Mouse (Mus musculus) kidney, adult 11 months (tissue): ENCODE results near the gene Dennd2a.

Experiments used
- DNase-seq: peaks from one replicate; pipeline ENCODE4 v3.0.0; 2022

Dennd2a gene

GRCm38 (mm10) chr6:39503476-39503875, 54.2 kb downstream of the Dennd2a start:
- no peak for DNase-seq

DNA sequence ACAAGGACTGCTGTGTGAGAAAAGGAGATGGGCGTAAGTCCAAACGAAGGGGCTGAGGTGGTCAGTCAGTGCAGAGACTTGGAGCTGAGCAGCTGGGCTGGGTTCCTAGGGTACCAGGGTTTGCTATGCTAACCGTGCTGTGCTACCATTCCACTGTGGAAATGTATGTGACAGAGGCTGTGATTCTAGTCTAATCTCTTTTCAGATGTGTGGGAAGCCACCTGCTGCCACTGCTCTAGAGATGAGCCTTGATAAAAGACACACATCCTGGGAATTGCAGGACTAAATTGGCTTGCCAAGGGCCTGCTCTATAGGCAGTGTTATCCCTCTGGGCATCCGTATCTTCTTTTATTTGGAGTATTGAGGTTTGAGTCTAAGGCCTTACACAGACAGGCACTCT, 60.5 kb downstream of the Dennd2a start:
- no peak for DNase-seq

DNA sequence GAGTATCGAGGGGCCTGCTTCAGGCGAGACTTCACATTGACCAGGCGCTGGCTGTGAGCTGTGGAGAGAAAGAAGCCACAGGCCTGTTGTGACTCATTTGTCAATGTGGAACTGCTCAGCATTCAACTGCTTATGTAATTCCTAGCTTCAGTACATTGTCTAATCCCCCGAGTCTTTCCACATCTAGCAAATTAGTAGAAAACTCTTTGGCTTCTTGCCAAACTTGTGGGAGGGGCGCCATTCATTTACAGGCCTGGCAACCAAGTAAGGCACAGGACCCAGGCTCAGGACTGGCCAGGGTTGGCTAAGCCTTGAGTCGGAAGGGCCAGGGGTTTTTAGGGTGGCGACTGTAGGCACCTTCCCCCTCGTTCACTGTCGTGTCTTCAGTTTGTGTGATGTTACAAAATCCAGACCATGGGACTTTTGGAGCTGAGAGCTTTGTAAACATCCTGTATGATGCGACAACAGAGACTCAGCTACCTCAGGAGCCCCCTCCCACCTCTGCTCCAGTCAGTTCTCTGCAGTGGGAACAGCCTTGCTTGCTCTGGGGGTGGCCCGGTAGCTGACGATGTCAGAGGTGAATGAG, 64.4 kb downstream of the Dennd2a start:
- no peak for DNase-seq

- no peak for DNase-seq
Measured at GRCm38 (mm10) chr6:39492161-39492560, 65.5 kb downstream of the Dennd2a start.

- no peak for DNase-seq
Measured at GRCm38 (mm10) chr6:39491203-39491602, 66.5 kb downstream of the Dennd2a start.

DNA sequence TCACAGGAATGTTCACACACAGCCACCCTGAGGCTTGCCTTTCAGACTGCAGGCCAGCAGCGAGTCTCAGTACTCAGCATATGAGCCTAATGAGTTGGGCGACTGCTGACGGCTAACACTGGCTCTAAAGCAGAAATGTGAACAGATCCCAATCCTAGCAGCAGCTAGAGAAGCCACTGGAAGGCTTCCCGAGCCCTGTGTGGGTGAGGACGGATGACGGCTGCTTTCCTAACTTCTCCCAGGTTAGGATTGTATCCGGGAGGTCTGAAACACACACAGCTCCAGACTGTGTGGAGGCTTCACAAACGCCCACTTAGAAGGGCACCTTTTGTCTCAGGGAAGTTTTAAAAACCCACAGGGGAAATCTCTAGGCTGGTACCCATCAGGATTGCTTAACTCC, 69.4 kb downstream of the Dennd2a start:
- DNase-seq: no peak

- no peak for DNase-seq
Measured at GRCm38 (mm10) chr6:39483656-39484055, 74.0 kb downstream of the Dennd2a start.

DNA sequence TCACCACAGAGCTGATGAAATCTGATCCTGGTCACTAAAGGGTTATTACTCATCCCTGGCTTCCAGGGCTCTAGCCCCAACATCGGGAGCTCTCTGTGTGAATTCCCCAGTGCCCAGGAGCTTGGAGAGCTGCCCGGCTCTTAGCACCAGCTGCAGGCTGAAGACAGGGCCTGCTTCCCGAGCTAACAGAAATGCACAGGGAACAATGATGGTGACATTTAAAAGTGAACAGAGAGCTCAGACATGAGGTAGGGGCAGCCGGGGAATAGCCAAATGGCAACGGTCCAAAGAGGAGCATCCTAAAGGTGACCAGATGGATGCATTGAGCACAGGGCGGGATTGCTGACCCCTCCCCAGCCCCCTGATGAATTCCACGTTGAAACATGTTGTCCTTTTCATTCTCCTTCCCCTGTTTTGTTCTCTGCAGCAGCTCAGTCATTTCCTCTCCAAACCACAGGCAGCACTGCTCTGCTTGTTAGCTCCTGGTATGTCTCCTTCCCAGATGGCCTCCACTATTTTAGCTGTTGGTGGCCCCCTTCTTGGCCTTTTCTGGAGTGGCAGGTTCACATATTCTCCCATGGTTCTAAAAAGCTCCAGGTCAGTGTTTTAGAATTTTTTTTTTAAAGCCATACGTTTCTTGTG, 79.0 kb downstream of the Dennd2a start:
- DNase-seq: no peak

GRCm38 (mm10) chr6:39476617-39477016, 81.0 kb downstream of the Dennd2a start:
- DNase-seq: no peak

GRCm38 (mm10) chr6:39474424-39474823, 83.2 kb downstream of the Dennd2a start:
- DNase-seq: no peak

- no peak for DNase-seq
Measured at GRCm38 (mm10) chr6:39472837-39473236, 84.8 kb downstream of the Dennd2a start.

DNA sequence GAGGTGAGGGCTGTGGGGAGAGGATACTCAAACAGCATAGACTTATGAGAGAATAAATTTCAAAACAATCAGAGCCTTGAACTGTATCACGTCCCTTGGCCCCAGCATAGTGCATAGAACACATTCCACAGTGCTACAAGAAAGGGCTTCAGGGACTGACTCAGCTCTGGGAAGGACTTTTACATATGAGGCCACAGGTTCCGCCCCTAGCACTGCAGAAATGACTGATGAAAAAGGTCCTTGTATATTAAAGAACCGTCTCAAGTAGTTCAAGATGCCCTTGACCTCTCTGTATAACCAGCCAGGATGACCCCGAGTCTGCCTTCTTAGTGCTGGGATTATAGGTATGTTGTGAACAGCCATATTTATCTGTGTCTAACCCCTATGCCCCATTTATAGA, 85.4 kb downstream of the Dennd2a start:
- no peak for DNase-seq

DNA sequence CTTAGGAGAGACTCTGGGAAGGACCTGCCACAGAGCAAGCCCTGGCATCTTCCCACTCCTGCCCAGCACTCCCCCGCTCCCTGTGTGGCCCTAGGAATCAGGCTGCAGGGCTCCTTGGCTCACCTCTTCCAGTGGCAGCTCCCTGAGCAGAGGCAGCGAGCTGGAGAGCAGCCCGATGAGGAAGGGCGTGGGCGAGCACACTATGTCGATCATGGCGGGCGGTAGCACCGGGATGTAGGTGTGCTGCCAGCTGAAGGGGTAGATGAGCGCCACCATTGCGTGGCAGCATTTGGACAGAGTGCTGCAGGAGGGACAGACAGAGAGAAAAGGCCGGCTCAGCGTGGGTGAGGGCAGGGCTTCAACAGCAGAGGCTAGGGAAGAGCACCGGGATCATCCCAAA, 87.6 kb downstream of the Dennd2a start:
- DNase-seq: no peak

GRCm38 (mm10) chr6:39469427-39469826, 88.2 kb downstream of the Dennd2a start:
- DNase-seq: no peak

DNA sequence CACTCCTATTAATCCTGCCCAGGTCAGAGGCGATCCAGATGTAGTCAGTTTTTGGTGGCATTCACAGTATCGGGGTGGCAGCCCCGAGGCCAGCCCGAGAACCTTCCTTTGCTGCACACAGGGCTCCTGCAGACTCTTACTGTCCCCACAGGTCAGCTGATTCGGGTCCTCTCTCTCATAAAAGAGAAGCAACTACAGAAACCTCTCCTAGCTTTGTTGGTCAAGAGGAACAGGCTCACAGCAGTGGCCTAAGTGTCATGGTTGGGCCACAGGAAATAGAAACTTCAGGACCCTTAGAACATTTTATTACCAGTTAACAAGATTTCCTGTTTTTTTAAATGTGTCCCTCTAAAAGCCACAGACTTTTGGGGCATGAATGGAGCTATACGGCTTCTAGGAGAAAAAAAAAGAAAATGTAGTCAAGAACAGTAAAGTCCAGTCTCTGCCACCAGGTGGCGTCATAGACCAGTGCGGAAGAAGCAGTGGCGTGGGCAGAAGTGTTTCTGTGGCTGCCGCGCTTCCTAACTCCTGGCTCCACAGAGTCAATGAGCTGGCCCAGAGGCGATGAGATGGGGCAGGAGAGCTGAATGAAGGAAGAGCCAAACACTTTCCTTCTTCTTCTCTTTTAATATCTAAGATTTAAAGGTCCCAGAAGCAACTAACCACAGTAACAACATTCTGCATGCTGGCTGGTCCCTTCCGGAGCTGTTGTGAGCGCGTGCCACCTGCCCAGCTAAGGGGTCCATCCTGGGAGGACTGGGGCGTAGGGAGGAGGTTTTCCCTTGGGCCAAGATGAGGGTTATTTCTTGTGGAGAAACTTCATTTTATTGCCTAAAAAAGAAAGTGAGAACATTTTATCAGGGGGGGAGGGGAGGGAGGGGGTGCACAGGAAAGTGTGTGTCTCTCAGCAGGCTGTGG, 94.8 kb downstream of the Dennd2a start:
- peak; percentile 41 for DNase-seq

DNA sequence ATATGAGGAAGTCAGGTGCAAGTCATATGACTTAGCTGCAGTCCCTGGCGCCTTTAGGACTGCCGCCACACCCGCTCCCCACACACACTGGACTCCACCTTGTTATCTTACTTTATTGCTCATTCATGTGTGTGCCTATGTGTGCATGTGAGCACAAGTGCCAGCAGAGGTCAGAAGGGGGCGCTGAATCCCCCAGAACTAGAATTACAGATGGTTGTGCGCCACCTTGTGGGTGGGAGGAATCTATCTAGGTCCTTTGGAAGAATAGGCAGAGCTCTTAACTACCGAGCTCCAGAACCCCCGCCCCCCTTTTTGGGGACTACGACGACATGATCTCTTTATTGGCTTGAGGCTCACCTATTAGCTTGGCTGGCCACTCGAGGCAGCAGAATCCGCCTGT, 97.6 kb downstream of the Dennd2a start:
- DNase-seq: no peak

- DNase-seq: no peak
Measured at GRCm38 (mm10) chr6:39455339-39456160, 102.1 kb downstream of the Dennd2a start.

DNA sequence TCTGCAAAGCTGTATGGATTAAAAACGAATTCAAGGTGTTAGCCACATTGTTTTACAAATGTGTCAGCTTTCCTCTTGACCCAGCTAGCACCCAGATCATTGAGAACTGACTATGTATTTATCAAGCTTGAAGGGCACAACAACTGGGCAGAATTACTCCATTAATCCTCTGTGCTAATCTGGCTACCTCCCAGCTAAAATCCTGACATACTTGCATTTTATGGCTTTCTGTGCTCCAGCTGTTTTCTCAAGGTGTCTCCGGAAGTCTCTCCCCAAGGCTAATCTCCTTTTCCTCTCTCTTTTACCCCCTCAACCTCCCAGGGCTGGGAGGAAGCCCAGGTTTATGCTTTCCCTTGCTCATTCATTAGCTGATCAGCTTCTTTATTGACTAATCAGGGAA, 103.1 kb downstream of the Dennd2a start:
- no peak for DNase-seq

DNA sequence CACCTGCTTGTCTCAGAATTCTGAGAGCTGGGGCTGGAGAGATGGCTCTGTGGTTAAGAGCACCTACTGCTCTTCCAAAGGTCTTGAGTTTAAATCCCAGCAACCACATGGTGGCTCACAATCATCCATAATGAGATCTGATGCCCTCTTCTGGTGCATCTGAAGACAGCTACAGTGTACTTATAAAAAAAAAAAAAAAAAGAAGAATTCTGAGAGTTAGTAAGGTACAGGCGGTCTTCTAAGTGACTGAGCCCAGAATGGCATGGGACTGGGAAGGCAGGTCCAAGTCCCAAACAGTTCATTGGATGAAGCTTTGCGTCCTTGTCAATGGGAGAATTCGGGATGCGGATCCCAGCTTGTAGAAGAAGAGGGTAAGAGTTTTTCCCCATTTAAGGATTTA, 104.1 kb downstream of the Dennd2a start:
- DNase-seq: no peak

DNA sequence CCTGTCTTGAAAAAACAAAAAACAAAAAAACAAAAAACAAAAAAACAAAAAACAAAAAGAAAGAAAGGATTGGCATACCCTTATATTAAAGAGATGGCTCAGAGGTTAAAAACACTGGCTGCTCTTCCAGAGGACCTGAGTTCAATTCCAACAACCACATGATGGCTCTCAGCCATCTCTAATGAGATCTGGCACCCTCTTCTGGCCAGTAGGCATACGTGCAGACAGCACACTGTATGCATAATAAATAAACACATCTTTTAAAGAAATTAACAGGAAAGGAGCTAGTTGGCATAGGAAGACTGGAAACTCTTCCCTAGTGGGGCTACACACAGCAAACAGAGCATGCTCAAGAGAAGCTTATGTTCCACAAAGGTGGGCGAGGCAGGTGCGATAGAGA, 106.6 kb downstream of the Dennd2a start:
- no peak for DNase-seq

- no peak for DNase-seq
Measured at GRCm38 (mm10) chr6:39450580-39450979, 107.1 kb downstream of the Dennd2a start.

GRCm38 (mm10) chr6:39447429-39448185, 110.1 kb downstream of the Dennd2a start:
- DNase-seq: no peak
